Mouse (Mus musculus) Patski (cell line): ENCODE measurements around the gene H2-Eb2. TPM values are rescaled to one million over a fixed set of nuclear protein-coding genes. Genes with fewer than 3 reads are reported as not detected.
A peak's percentile ranks its signal among the peaks of the same experiment; 100 is the strongest.

Experiments
- ATAC-seq: fragments of 100-300 bp; one replicate; pipeline ENCODE4 v1.8.0; 2021
- CTCF ChIA-PET: fragments of 350-600 bp; sonication (Branson Sonifier 250); formaldehyde crosslinking; loops from one replicate; lab custom pipeline; 2022; ENCODE audit warnings: inconsistent platforms; lab: Charles Lee
- POLR2A ChIA-PET: fragments of 350-600 bp; sonication (Branson Sonifier 250); formaldehyde crosslinking; loops from one replicate; lab custom pipeline; 2022; ENCODE audit warnings: antibody characterized with exemption, inconsistent platforms; lab: Charles Lee
- DNase-seq: peaks from one replicate; pipeline ENCODE4 v3.0.0-alpha.2; 2011; ENCODE audit warnings: low read depth, low spot score
- H3K27me3 ChIP-seq: fragments of 371-371 bp; one replicate; pipeline ENCODE4 v1.5.1; 2021
- CTCF ChIP-seq: fragments of 100-300 bp; IDR thresholded peaks from one replicate; pipeline ENCODE4 v1.5.1; 2021
- in situ Hi-C: fragments of 300-500 bp; cut with MboI; formaldehyde crosslinking; loops from 3 replicates; pipeline ENCODE4 v1.11.1; 2018; ENCODE audit warnings: low pct_unique_long_range_greater_than_20kb, mixed read lengths
- polyA plus RNA-seq: library from polyadenylated mRNA; unstranded; gene quantifications from one replicate; pipeline ENCODE4 v1.2.3, GENCODE M21; 2021

Gene H2-Eb2
- polyA plus RNA-seq, 1 experiment from 2014 or later: not detected

DNA sequence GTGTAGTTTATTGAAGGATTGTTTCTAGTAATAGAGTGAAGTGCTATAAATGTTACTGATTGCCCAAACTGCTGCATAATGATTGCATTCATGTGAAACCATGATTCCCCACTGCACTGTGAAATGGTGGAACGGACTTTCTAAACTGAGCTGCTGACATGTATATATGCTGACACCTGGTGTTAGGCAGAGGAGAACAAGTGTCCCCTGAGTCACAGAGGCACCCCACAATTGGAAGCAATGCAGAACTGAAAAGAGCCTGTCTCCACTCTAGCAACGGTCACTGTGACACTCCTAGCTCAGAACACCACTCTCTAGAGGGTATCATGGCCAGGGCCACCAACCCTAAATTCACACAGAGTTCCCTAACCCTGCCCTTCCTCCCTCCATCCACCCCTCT lies 53.3 kb downstream of the H2-Eb2 start:
- CTCF ChIA-PET: no interaction called here
- in situ Hi-C loops: no loop called here
- peaks cover 36% of the 10 kb centered on the region for H3K27me3 ChIP-seq
- POLR2A ChIA-PET: no interaction called here
- no peak for TF ChIP-seq CTCF
- no peak for ATAC-seq
- DNase-seq: no peak

DNA sequence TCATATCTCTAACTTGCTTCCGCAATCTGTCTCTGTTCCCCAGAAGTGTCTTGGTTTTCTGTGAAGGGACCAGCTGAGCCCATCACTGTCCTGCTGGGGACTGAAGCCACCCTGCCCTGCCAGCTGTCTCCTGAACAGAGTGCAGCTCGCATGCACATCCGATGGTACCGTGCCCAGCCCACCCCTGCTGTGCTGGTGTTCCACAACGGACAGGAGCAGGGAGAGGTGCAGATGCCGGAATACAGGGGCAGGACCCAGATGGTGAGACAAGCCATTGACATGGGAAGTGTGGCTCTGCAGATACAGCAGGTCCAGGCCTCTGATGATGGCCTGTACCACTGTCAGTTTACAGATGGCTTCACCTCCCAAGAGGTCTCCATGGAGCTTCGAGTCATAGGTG lies 54.0 kb downstream of the H2-Eb2 start:
- ATAC-seq: no peak

DNA sequence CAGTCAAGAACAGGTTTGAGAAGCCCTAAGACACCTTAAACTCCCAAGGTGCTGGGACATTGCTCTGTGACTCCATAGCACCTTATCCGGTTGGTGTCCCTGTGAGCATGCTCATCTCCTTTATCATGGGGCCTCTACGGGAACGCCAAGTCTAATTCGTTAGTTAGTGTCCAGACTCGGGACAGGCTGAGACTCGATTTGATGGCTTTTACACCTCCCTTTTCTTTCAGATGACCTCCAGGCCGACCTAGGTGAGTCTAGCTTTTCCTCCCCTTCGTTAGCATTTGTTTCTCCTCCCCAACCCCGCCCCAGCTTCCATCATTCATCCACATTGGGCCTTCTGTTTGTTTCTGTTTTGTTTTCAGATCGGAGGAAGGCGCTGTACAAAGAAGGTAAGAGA lies 56.4 kb downstream of the H2-Eb2 start:
- POLR2A ChIA-PET: no interaction called here
- DNase-seq (no peak), ATAC-seq (no peak)
- CTCF ChIA-PET: no interaction called here
- H3K27me3 ChIP-seq: peaks cover 47% of the 10 kb centered on the region
- in situ Hi-C loops: no loop called here
- no peak for TF ChIP-seq CTCF

More for the DNA sequence above, 54.0 kb downstream of the H2-Eb2 start:
- ChIA-PET CTCF (no interaction called here), POLR2A (no interaction called here)
- in situ Hi-C loops: no loop called here
- H3K27me3 ChIP-seq: peaks cover 39% of the 10 kb centered on the region
- DNase-seq: no peak
- no peak for TF ChIP-seq CTCF

DNA sequence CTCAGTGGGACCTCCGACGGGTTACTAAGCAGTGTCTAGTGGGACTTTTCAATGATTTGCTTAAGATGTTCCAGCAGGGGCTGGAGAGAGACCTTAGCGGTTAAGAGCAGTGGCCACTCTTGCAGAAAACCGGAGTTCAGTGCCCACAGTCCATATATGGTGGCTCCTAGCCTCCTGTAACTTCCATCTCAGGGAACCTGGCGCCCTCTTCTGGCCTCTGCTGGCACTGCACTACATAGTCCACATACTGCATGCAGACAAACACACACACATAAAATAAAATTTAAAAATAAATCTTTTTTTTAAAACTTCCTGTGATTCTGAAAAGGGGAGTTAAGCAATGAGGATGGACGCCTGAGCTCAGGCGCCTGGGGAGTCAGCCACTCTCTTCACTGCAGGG lies 57.7 kb downstream of the H2-Eb2 start:
- peaks cover 46% of the 10 kb centered on the region for H3K27me3 ChIP-seq
- in situ Hi-C loops: no loop called here
- no peak for ATAC-seq
- CTCF ChIA-PET: no interaction called here
- DNase-seq: no peak
- POLR2A ChIA-PET: no interaction called here
- peak; percentile 57 for TF ChIP-seq CTCF

DNA sequence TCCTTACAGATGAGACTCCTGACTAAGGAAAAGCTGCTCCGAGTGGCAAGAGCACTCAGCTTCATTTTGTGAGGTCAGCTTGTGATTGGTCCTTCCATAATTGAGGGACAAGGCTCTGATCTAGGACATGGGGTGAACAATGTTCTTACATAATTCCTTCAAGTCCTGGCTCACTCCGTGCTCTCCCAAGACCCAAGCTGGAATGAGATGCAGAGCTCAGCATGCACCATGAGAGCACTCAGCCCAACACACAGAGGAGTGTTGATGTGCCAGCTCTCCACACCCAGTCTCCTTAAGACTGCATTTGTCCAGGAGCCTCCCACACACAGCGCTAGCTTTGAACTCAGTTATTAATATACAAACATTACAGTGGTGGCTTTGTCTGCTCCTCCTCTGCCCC lies 59.2 kb downstream of the H2-Eb2 start:
- POLR2A ChIA-PET: no interaction called here

DNA sequence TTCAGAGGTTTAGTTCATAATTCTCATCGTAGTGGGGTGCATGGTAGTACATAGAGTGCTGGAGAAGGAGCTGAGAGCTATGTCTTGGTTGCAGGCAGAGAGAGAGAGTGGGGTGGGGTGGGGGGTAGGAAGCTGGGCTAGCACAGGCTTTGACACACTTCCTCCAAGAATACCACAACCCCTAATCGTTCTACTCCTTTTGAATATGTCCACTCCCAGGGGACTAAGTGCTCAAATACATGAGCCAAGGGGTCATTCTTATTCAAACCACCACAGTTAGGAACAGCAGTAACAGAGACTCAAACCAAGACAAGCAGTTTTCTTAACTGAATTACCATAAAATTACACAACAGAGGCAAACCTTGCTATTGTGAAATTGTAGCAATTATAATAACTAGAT lies 61.2 kb downstream of the H2-Eb2 start:
- DNase-seq: no peak
- ChIA-PET POLR2A (no interaction called here), CTCF (no interaction called here)
- in situ Hi-C loops: no loop called here
- no peak for TF ChIP-seq CTCF
- ATAC-seq: no peak
- H3K27me3 ChIP-seq: peaks cover 58% of the 10 kb centered on the region

More for the DNA sequence above, 59.2 kb downstream of the H2-Eb2 start:
- no peak for TF ChIP-seq CTCF
- DNase-seq (no peak), ATAC-seq (no peak)
- peaks cover 45% of the 10 kb centered on the region for H3K27me3 ChIP-seq
- CTCF ChIA-PET: interaction anchor here (1.1 kb wide), 1 partner anchor 10 kb away, joined by 3 read pairs; no protein-coding TSS in a partner anchor
- in situ Hi-C loops: no loop called here

DNA sequence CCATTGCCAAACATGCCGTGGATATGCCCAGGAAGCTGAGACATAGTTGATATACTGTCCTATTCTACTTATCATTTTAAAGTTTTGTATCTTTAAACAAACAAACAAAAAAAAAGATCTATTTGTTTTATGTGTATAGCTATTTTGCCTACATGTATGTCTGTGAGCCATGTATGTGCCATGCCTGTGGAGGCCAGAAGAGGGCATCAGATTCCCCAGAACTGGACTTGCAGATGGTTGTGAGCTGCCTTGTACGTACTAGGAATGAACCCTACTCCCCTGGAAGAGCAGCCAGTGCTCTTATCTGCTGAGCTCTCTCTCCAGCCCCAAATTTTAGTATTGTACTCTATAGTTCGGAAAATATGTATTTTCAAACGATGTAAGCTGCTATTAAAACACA lies 63.0 kb downstream of the H2-Eb2 start:
- peak; percentile 64 for TF ChIP-seq CTCF
- CTCF ChIA-PET: no interaction called here
- H3K27me3 ChIP-seq: peaks cover 61% of the 10 kb centered on the region

More for the DNA sequence above, 63.0 kb downstream of the H2-Eb2 start:
- POLR2A ChIA-PET: no interaction called here
- ATAC-seq: no peak
- in situ Hi-C loops: no loop called here
- DNase-seq: no peak

Other genes with a start within 250 kb of the H2-Eb2 start
- gene H2-Oa, start 233.3 kb upstream of the H2-Eb2 start, polyA plus RNA-seq: not detected
- gene H2-DMa, start 206.1 kb upstream of the H2-Eb2 start, polyA plus RNA-seq: 17.1 TPM
- 239 TPM for gene Brd2, start 203.0 kb upstream of the H2-Eb2 start, polyA plus RNA-seq
- gene H2-DMb2, start 182.4 kb upstream of the H2-Eb2 start, polyA plus RNA-seq: 8.2 TPM
- gene H2-DMb1, start 172.6 kb upstream of the H2-Eb2 start, polyA plus RNA-seq: 36.6 TPM
- gene Tap1, start 138.1 kb upstream of the H2-Eb2 start, polyA plus RNA-seq: 7.0 TPM
- gene Psmb9, start 137.9 kb upstream of the H2-Eb2 start, polyA plus RNA-seq: 1.3 TPM
- gene Psmb8, start 127.9 kb upstream of the H2-Eb2 start, polyA plus RNA-seq: 18.7 TPM
- gene Tap2, start 122.1 kb upstream of the H2-Eb2 start, polyA plus RNA-seq: 38.2 TPM
- gene H2-Ob, start 86.8 kb upstream of the H2-Eb2 start, polyA plus RNA-seq: not detected
- 0.09 TPM for gene H2-Ab1, start 68.0 kb upstream of the H2-Eb2 start, polyA plus RNA-seq
- not detected for gene H2-Aa, start 37.8 kb upstream of the H2-Eb2 start, polyA plus RNA-seq
- 0.32 TPM for gene H2-Eb1, start 19.8 kb upstream of the H2-Eb2 start, polyA plus RNA-seq
- not detected for gene Btnl2, start 29.2 kb downstream of the H2-Eb2 start, polyA plus RNA-seq
- gene Btnl1, start 51.5 kb downstream of the H2-Eb2 start, polyA plus RNA-seq: not detected
- gene BC051142, start 73.2 kb downstream of the H2-Eb2 start, polyA plus RNA-seq: not detected
- gene Btnl4, start 151.7 kb downstream of the H2-Eb2 start, polyA plus RNA-seq: not detected
- gene Btnl6, start 191.7 kb downstream of the H2-Eb2 start, polyA plus RNA-seq: not detected
- 0.87 TPM for gene Notch4, start 238.6 kb downstream of the H2-Eb2 start, polyA plus RNA-seq